Mouse (Mus musculus) liver, embryonic 16.5 days (tissue): Measurements from ENCODE around the gene Olfr98. TPM values are rescaled to one million over a fixed set of nuclear protein-coding genes. Genes with fewer than 3 reads are reported as not detected.

Experiments
- ATAC-seq: fragments of 200-750 bp; cut with Nextera tagmentation; 2 replicates; pipeline ENCODE4 v1.8.0; 2017; ENCODE audit warnings: low read depth, mild to moderate bottlenecking, moderate number of reproducible peaks, moderate library complexity
- H3K27ac ChIP-seq: fragments of 300-500 bp; sonication (generic); 2 replicates; pipeline ENCODE4 v1.5.1; 2014; ENCODE audit warnings: mild to moderate bottlenecking, low read length
- H3K27me3 ChIP-seq: fragments of 300-500 bp; sonication (generic); 2 replicates; pipeline ENCODE4 v1.6.1; 2014; ENCODE audit warnings: low read depth, low read length, mixed read lengths; ENCODE audit not compliant: control insufficient read depth, insufficient read depth
- H3K36me3 ChIP-seq: fragments of 300-500 bp; sonication (generic); 2 replicates; pipeline ENCODE4 v1.6.1; 2014; ENCODE audit warnings: mild to moderate bottlenecking; ENCODE audit not compliant: control insufficient read depth, insufficient read depth
- H3K4me1 ChIP-seq: fragments of 300-500 bp; sonication (generic); 2 replicates; pipeline ENCODE4 v1.6.1; 2014; ENCODE audit warnings: low read depth, low read length, mixed read lengths; ENCODE audit not compliant: control insufficient read depth
- H3K4me2 ChIP-seq: fragments of 300-500 bp; sonication (generic); 2 replicates; pipeline ENCODE4 v1.6.1; 2014; ENCODE audit warnings: low read depth, low read length, mixed read lengths
- H3K4me3 ChIP-seq: fragments of 300-500 bp; sonication (generic); 2 replicates; pipeline ENCODE4 v1.5.1; 2014; ENCODE audit warnings: low read depth, mild to moderate bottlenecking, low read length
- H3K9ac ChIP-seq: fragments of 300-500 bp; sonication (generic); 2 replicates; pipeline ENCODE4 v1.6.1; 2014; ENCODE audit warnings: low read depth, low read length
- H3K9me3 ChIP-seq: fragments of 300-500 bp; sonication (generic); replicated peaks from 2 replicates; pipeline ENCODE4 v1.6.1; 2016; ENCODE audit warnings: low read length; ENCODE audit not compliant: control insufficient read depth
- WGBS: fragments of 180-500 bp; shearing (Covaris S2); extraction: QIAGEN DNeasy Blood & Tissue Kit; methylation state at CpG from one replicate; pipeline ENCODE4 v1.1.7; 2014; ENCODE audit not compliant: insufficient replicate concordance; 5-methylcytosine and 5-hydroxymethylcytosine counted together
- polyA plus RNA-seq: library from polyadenylated mRNA; unstranded; fragments of >200 nt; fragmentation: Nextera tagmentation; extraction: Ambion mirVana; gene quantifications from 2 replicates; pipeline ENCODE4 v1.2.1, GENCODE M21; 2015

The Olfr98 gene
- polyA plus RNA-seq, 1 experiment from 2014 or later = not detected

GRCm38 (mm10) chr17:37213018-37213417, 50.5 kb downstream of the Olfr98 start, which contains the start of gene Olfr95:
Olfr95 (minus strand) TSS chr17:37213118.
- H3K4me2 ChIP-seq = no peak within 1 kb of the TSS
- peaks cover 11% of the 10 kb centered on the region for H3K27me3 ChIP-seq
- H3K4me3 ChIP-seq = no peak within 1 kb of the TSS
- 37% methylated on average over 3 of the region's 3 CpGs for WGBS
- no peak within 1 kb of the TSS for H3K9ac ChIP-seq
- no peaks in the 10 kb centered on the region for H3K4me1 ChIP-seq
- H3K27ac ChIP-seq = no peak within 1 kb of the TSS
- no peaks in the 10 kb centered on the region for H3K9me3 ChIP-seq
- ATAC-seq = no peak
- no peaks in the 10 kb centered on the region for H3K36me3 ChIP-seq

Other genes starting within 250 kb of the Olfr98 start
- not detected in 2 replicates for gene Mog, start 240.4 kb downstream of the Olfr98 start, polyA plus RNA-seq
- 0.46 and 1.0 TPM in 2 replicates for gene Gabbr1, start 217.8 kb downstream of the Olfr98 start, polyA plus RNA-seq
- gene Olfr90, start 175.2 kb downstream of the Olfr98 start, polyA plus RNA-seq = not detected in 2 replicates
- not detected in 2 replicates for gene Olfr91, start 165.5 kb downstream of the Olfr98 start, polyA plus RNA-seq
- not detected in 2 replicates for gene Olfr92, start 143.7 kb downstream of the Olfr98 start, polyA plus RNA-seq
- not detected in 2 replicates for gene Olfr93, start 102.3 kb downstream of the Olfr98 start, polyA plus RNA-seq
- gene Ubd, start 69.9 kb downstream of the Olfr98 start, polyA plus RNA-seq = not detected in 2 replicates
- gene Olfr94, start 62.8 kb downstream of the Olfr98 start, polyA plus RNA-seq = not detected in 2 replicates
- gene Olfr95, start 50.6 kb downstream of the Olfr98 start, polyA plus RNA-seq = not detected in 2 replicates
- not detected in 2 replicates for gene Olfr96, start 43.6 kb downstream of the Olfr98 start, polyA plus RNA-seq
- not detected in 2 replicates for gene Olfr97, start 26.4 kb downstream of the Olfr98 start, polyA plus RNA-seq
- gene H2-M3, start 6.5 kb upstream of the Olfr98 start, polyA plus RNA-seq = 2.2 and 2.6 TPM in 2 replicates
- gene Olfr99, start 19.7 kb upstream of the Olfr98 start, polyA plus RNA-seq = not detected in 2 replicates
- gene Olfr101, start 40.6 kb upstream of the Olfr98 start, polyA plus RNA-seq = not detected in 2 replicates
- gene Olfr102, start 53.3 kb upstream of the Olfr98 start, polyA plus RNA-seq = not detected in 2 replicates
- gene Olfr103, start 75.9 kb upstream of the Olfr98 start, polyA plus RNA-seq = not detected in 2 replicates
- not detected in 2 replicates for gene Olfr104-ps, start 95.8 kb upstream of the Olfr98 start, polyA plus RNA-seq
- not detected in 2 replicates for gene Olfr105-ps, start 115.3 kb upstream of the Olfr98 start, polyA plus RNA-seq
- not detected in 2 replicates for gene Olfr106-ps, start 126.6 kb upstream of the Olfr98 start, polyA plus RNA-seq
- not detected in 2 replicates for gene Olfr107, start 135.5 kb upstream of the Olfr98 start, polyA plus RNA-seq
- not detected in 2 replicates for gene Olfr108, start 181.7 kb upstream of the Olfr98 start, polyA plus RNA-seq
- gene Olfr109, start 195.2 kb upstream of the Olfr98 start, polyA plus RNA-seq = not detected in 2 replicates
- not detected in 2 replicates for gene H2-M2, start 219.8 kb upstream of the Olfr98 start, polyA plus RNA-seq
- gene Olfr110, start 228.7 kb upstream of the Olfr98 start, polyA plus RNA-seq = not detected in 2 replicates
- gene Olfr111, start 244.3 kb upstream of the Olfr98 start, polyA plus RNA-seq = not detected in 2 replicates